Mouse (Mus musculus) Patski (cell line): ENCODE measurements around the gene D130043K22Rik. TPM values are rescaled to one million over a fixed set of nuclear protein-coding genes. Genes with fewer than 3 reads are reported as not detected.

ENCODE experiments used
- ATAC-seq: fragments of 100-300 bp; one replicate; pipeline ENCODE4 v1.8.0; 2021
- CTCF ChIA-PET: fragments of 350-600 bp; sonication (Branson Sonifier 250); formaldehyde crosslinking; loops from one replicate; lab custom pipeline; 2022; ENCODE audit warnings: inconsistent platforms; lab: Charles Lee
- POLR2A ChIA-PET: fragments of 350-600 bp; sonication (Branson Sonifier 250); formaldehyde crosslinking; loops from one replicate; lab custom pipeline; 2022; ENCODE audit warnings: antibody characterized with exemption, inconsistent platforms; lab: Charles Lee
- DNase-seq: peaks from one replicate; pipeline ENCODE4 v3.0.0-alpha.2; 2011; ENCODE audit warnings: low read depth, low spot score
- H3K27me3 ChIP-seq: fragments of 371-371 bp; one replicate; pipeline ENCODE4 v1.5.1; 2021
- CTCF ChIP-seq: fragments of 100-300 bp; IDR thresholded peaks from one replicate; pipeline ENCODE4 v1.5.1; 2021
- in situ Hi-C: fragments of 300-500 bp; cut with MboI; formaldehyde crosslinking; loops from 3 replicates; pipeline ENCODE4 v1.11.1; 2018; ENCODE audit warnings: low pct_unique_long_range_greater_than_20kb, mixed read lengths
- polyA plus RNA-seq: library from polyadenylated mRNA; unstranded; gene quantifications from one replicate; pipeline ENCODE4 v1.2.3, GENCODE M21; 2021

The D130043K22Rik gene
- polyA plus RNA-seq, 1 experiment from 2014 or later, result 0.19 TPM

DNA sequence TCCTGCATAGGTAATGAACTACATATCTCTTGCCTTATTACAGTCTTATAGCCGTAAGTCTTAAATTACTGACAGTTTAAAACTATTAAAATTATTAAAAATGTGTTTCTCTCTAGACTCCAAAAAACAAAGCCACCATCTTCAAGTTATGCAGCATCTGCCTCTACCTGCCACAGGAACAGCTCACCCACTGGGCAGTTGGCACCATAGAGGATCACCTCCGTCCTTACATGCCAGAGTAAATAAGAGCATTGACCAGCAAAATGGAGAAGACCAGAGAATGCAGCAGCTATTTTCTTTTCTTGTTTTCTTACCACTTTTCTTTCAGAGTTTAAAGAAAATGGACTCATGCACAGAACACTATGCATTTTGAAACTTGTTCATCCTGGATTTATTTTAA, 32.4 kb upstream of the D130043K22Rik start:
- DNase-seq (no peak), ATAC-seq (no peak)
- H3K27me3 ChIP-seq, result no peaks in the 10 kb centered on the region
- TF ChIP-seq CTCF, result no peak
- CTCF ChIA-PET, result interaction anchor here (1.0 kb wide), 1 partner anchor 14 kb away, joined by 3 read pairs; no protein-coding TSS in a partner anchor
- in situ Hi-C loops, result no loop called here
- POLR2A ChIA-PET, result no interaction called here

DNA sequence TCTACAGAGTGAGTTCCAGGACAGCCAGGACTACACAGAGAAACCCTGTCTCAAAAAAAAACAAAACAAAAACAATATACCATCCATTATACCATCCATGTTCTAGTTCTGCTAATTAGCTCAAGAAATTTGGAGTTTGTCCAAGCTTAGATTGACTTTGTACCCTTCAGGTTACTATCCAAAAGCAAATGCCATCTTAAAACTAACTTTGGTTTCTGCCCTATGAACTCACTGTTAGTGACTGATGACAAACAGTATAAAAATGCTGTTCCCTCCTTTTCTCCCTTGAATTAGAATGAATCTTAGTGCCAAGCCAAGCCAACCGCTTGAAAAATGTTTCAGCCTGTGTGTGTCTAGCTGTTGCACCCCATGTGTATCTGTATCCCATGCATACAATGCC, 30.3 kb upstream of the D130043K22Rik start:
- DNase-seq, result no peak
- ChIA-PET POLR2A (no interaction called here), CTCF (interaction anchor here (1.2 kb wide), 1 partner anchor 24 kb away, joined by 3 read pairs; no protein-coding TSS in a partner anchor)
- in situ Hi-C loops, result no loop called here
- ATAC-seq, result no peak
- no peak for TF ChIP-seq CTCF
- no peaks in the 10 kb centered on the region for H3K27me3 ChIP-seq

DNA sequence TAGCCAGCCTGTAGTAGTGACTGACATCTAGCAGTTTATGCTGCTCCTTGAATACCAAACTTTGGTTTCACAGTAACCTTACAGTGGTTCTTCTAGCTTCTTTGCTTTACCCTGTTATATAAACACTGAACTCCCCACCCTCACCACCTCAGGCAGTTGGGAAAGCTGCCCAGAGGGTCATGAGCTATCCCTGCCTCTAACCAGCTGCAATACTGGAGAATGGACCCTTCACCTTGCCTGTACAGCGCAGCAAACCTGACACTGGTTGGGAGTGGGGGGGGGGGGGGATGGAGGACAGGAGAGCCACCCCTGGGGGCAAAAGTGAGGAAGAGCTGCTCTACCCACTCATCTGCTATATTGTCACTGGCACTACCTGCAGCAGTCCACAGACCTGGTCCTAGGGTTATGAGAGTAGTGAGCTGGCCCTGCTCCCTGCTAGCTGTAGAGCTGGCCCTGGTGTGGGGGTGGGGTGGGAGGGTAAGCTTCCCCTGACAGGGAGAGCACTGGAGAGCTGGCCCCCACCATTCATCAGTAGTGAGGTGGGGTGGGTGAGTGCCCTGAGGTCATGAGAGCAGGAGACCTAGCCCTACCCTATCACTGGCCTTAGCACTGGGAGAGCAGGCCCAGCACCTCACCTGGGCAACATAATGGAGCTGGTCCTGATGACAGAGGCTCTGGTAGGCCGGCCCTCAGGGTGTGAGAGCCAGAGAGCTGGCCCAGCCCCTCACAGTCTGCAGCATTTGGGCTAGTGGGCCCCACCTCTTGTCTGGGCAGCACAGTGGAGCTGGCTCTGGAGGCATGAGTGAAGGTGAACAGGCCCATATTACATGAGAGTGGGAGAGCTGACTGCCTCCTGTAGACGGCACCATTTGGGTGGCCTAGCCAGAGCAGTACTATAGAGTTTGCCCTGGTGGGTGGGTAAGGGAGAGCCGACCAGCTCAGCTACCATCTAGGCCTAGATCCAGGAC, 28.5 kb upstream of the D130043K22Rik start:
- DNase-seq, result no peak
- in situ Hi-C loops, result no loop called here
- H3K27me3 ChIP-seq, result no peaks in the 10 kb centered on the region
- no peak for ATAC-seq
- CTCF ChIA-PET, result interaction anchor here (0.9 to 2.1 kb wide), 3 partner anchors 8 to 104 kb away, joined by 3 to 5 read pairs (median 4); no protein-coding TSS in a partner anchor
- TF ChIP-seq CTCF, result no peak
- POLR2A ChIA-PET, result interaction anchor here (0.8 to 1.2 kb wide), 3 partner anchors 10 to 16 kb away, joined by 3 read pairs; no protein-coding TSS in a partner anchor

DNA sequence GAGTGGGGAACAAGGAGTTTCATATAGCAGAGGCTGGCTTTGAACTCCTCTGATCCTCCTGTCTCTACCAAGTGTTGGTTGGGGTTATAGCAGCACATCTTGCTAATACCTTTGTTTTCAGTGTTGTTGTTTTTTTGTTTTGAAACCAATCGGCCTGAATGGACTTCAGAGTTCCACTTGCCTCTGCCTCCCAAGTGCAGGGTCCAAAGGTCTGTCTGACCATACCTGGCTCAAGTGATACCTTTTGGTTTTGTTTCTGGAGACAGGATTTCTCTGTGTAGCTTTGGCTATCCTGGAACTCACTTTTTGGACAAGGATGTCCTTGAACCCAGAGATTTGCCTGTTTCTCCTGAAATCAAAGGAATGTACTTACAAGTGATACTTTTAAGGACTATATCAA, 25.0 kb upstream of the D130043K22Rik start:
- H3K27me3 ChIP-seq, result no peaks in the 10 kb centered on the region
- in situ Hi-C loops, result no loop called here
- DNase-seq (no peak), ATAC-seq (no peak)
- no peak for TF ChIP-seq CTCF
- ChIA-PET POLR2A (no interaction called here), CTCF (no interaction called here)

DNA sequence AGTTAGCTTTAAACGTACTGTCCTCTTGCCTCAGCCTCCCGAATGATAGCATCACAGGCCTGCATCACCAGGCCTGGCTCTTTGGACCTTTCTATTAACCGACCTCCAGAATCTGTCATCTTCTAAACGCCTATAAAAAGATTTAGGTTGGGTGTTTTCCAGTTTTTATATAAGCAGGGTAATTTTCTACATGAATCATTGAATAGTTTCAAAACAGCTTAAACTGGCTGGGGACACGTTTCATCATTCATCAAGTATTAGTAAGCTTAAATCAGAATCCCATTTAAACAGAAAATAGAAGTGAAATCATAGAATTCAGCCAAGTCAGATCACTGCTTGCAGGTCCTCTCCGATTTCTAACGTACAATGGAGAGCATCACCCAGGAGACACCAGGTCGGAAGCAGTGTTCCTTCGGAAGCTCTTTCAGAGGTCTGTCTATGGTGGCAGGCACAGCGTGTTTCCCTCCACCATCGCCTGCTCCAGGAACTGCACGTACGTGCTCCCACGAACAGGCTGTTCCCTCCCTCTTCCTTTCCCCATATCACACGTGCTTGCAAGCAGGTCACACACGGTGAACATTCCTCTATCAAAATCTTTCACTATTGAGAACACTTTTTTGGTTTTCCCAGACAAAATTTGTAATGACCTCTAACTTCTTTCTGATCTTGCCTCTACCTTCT, 22.1 kb upstream of the D130043K22Rik start:
- ChIA-PET CTCF (no interaction called here), POLR2A (interaction anchor here (1.5 kb wide), 1 partner anchor 12 kb away, joined by 5 read pairs; no protein-coding TSS in a partner anchor)
- TF ChIP-seq CTCF, result no peak
- H3K27me3 ChIP-seq, result no peaks in the 10 kb centered on the region
- no peak for ATAC-seq
- DNase-seq, result no peak
- in situ Hi-C loops, result no loop called here

DNA sequence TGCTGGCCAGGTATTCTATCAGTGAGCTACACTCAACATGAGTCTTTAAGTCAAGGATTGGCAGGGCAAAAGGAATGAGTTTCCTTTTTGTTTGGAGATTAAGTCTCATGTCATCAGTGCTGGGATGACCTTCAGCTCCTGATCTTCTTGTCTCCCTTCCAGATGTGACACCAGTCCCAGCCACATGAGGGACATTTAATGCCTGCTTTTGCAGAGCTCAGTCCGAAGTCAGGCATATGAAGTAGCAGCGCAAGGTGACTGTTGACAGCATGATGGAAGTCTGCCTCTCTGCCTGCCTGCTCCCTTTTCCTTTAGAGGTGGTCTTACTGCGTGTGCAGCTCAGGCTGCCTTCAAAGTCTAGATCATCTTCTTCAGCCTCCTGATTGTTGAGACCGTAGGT, 20.3 kb upstream of the D130043K22Rik start:
- in situ Hi-C loops, result no loop called here
- H3K27me3 ChIP-seq, result no peaks in the 10 kb centered on the region
- ChIA-PET POLR2A (no interaction called here), CTCF (interaction anchor here (1.2 kb wide), 1 partner anchor 9 kb away, joined by 4 read pairs; no protein-coding TSS in a partner anchor)
- TF ChIP-seq CTCF, result no peak
- no peak for ATAC-seq
- no peak for DNase-seq

DNA sequence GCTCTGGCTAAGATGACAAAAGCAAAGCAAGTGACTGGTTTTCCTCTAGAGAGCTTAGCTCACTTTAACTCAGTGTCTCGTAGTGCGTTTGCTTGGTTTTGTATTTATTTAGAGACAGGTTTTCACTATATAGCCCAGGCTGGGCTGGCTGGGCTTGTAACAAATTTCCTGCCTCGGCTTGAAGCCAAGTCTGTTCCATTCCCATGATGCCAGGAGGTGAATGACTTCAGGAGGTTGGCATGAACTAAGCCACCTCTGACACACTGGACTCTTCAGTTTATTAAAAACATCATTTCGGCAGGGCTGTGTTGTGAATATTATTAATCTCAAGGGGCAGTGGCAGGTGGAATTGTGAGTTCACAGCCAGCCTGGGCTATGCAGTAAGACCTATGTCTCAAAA, 19.3 kb upstream of the D130043K22Rik start:
- peak; percentile 43 for DNase-seq
- no peak for TF ChIP-seq CTCF
- no peaks in the 10 kb centered on the region for H3K27me3 ChIP-seq
- in situ Hi-C loops, result no loop called here
- no peak for ATAC-seq
- POLR2A ChIA-PET, result no interaction called here
- CTCF ChIA-PET, result no interaction called here

DNA sequence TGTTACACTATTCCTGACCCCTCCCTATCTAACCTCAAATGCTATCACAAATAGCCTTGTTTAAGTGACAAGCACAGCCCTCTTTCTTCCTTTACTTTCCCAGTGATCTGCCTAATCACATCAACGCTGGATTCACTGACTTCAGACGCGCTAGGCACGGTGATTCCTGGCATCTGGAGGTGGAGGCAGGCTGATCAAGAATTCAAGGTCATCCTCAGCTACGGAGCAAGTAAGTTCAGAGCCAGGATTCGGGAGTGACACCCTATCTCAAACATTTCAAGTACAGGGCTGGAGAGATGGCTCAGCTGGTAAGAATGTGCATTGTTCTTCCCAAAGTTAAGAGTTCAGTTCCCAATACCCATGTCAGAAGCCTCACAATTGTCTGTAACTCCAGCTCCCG, 18.8 kb upstream of the D130043K22Rik start:
- TF ChIP-seq CTCF, result no peak
- in situ Hi-C loops, result no loop called here
- POLR2A ChIA-PET, result no interaction called here
- H3K27me3 ChIP-seq, result no peaks in the 10 kb centered on the region
- DNase-seq (no peak), ATAC-seq (no peak)
- CTCF ChIA-PET, result interaction anchor here (1.3 kb wide), 1 partner anchor 13 kb away, joined by 3 read pairs; no protein-coding TSS in a partner anchor

DNA sequence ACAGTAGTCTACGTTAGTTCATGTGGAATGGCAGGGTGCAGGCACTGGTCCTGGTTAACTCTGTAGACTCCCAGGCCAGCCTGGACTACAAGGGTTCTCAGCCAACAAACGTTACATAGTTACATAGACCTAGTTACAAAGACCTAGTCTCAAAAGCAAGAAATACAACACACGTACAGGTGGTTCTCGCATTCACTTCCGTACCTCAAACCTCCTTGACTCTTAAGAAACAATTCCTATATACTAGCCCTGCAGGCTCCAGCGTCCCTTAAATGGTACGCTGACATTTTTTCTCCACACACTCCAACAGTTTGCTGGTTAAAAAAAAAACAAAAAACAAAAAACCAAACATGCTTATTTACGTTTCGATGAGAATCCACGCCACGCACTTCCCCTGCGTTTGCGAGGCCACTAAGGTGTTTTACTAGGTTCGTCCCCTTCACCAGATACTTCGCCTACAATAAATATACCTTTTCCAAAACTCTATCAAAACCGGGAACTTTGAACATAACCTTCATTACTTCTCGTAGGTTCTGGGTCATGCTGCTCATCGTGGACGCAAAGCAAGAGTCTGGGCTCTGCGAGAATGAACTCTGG, 14.1 kb upstream of the D130043K22Rik start:
- no peak for ATAC-seq
- CTCF ChIA-PET, result no interaction called here
- in situ Hi-C loops, result no loop called here
- TF ChIP-seq CTCF, result no peak
- no peaks in the 10 kb centered on the region for H3K27me3 ChIP-seq
- no peak for DNase-seq
- POLR2A ChIA-PET, result no interaction called here

DNA sequence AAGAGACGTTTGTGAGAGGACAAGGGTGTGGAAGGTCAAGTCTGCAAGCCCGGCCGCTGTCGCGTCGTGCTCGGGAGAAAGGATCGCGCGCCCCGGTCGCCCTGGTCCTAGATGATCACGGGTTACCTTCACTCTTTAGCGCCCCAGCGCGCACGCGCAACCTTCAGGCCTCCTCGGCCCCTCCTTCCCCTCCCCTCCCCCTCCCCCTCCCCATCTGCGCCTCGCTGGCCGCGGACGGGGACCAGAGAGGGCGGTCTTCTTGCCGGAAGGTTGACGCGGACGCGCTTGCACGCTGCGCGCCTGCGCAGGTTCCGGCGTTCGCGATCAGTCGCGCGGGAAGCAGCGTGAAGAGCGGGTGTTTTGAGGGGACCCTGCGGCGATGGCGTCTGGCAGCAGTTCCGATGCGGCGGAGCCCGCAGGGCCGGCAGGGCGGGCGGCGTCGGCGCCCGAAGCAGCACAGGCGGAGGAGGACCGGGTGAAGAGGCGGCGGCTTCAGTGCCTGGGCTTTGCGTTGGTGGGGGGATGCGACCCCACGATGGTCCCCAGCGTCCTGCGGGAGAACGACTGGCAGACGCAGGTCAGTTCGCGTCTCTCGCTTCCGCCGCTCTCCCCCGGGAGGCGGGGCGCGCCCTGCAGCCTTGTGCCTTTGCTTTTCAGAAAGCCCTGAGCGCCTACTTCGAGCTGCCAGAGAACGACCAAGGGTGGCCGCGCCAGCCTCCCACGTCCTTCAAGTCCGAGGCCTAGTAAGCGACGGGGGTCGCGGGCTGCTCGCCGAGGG, 13.4 kb upstream of the D130043K22Rik start, which contains the start of the genes Acot13 and Tdp2:
Acot13 (minus strand) TSS at position 188 of the 778 bp plus-strand sequence.
Tdp2 (plus strand) TSS at position 327 of the 778 bp plus-strand sequence.
- ChIA-PET POLR2A (no interaction called here), CTCF (no interaction called here)
- ATAC-seq, result peak; percentile 87
- H3K27me3 ChIP-seq, result no peaks in the 10 kb centered on the region
- DNase-seq, result peak; percentile 82
- in situ Hi-C loops, result no loop called here
- no peak for TF ChIP-seq CTCF
